Mouse (Mus musculus) embryo, embryonic 9.5 days (tissue): ENCODE results near the gene Nt5dc3.

Source experiments
- DNase-seq: peaks from one replicate; pipeline ENCODE4 v3.0.0-alpha.2; 2017; ENCODE audit errors: extremely low spot score

Nt5dc3 gene

GRCm38 (mm10) chr10:86779117-86779755, 431 bp downstream of the Nt5dc3 start:
- peak; percentile 43 for DNase-seq

GRCm38 (mm10) chr10:86779816-86780500, 1.2 kb downstream of the Nt5dc3 start:
- DNase-seq: no peak

GRCm38 (mm10) chr10:86781641-86782040, 2.8 kb downstream of the Nt5dc3 start:
- no peak for DNase-seq

- DNase-seq: no peak
Observed at GRCm38 (mm10) chr10:86782656-86783055, 3.9 kb downstream of the Nt5dc3 start.

- no peak for DNase-seq
Observed at GRCm38 (mm10) chr10:86783561-86783960, 4.8 kb downstream of the Nt5dc3 start.

- DNase-seq: no peak
Observed at GRCm38 (mm10) chr10:86784126-86784675, 5.4 kb downstream of the Nt5dc3 start.

GRCm38 (mm10) chr10:86785396-86785795, 6.6 kb downstream of the Nt5dc3 start:
- no peak for DNase-seq

- DNase-seq: no peak
Observed at GRCm38 (mm10) chr10:86786083-86786482, 7.3 kb downstream of the Nt5dc3 start.

- DNase-seq: no peak
Observed at GRCm38 (mm10) chr10:86788193-86788592, 9.4 kb downstream of the Nt5dc3 start.

GRCm38 (mm10) chr10:86789146-86789672, 10.4 kb downstream of the Nt5dc3 start:
- DNase-seq: no peak

GRCm38 (mm10) chr10:86791507-86792184, 12.8 kb downstream of the Nt5dc3 start:
- no peak for DNase-seq

GRCm38 (mm10) chr10:86793509-86793951, 14.7 kb downstream of the Nt5dc3 start:
- no peak for DNase-seq

- DNase-seq: no peak
Observed at GRCm38 (mm10) chr10:86794196-86794595, 15.4 kb downstream of the Nt5dc3 start.

- DNase-seq: no peak
Observed at GRCm38 (mm10) chr10:86794794-86795535, 16.2 kb downstream of the Nt5dc3 start.

GRCm38 (mm10) chr10:86796073-86796741, 17.4 kb downstream of the Nt5dc3 start:
- no peak for DNase-seq

GRCm38 (mm10) chr10:86807362-86807761, 28.6 kb downstream of the Nt5dc3 start:
- DNase-seq: no peak

- DNase-seq: no peak
Observed at GRCm38 (mm10) chr10:86808013-86808758, 29.4 kb downstream of the Nt5dc3 start.

GRCm38 (mm10) chr10:86810000-86810399, 31.2 kb downstream of the Nt5dc3 start:
- DNase-seq: no peak

GRCm38 (mm10) chr10:86810612-86811011, 31.8 kb downstream of the Nt5dc3 start:
- no peak for DNase-seq
